Mouse (Mus musculus) embryonic facial prominence, embryonic 13.5 days (tissue): ENCODE results near the gene Gucy1b1. TPM values are rescaled to one million over a fixed set of nuclear protein-coding genes. Genes with fewer than 3 reads are reported as not detected.

ENCODE experiments used
- ATAC-seq: fragments of 200-750 bp; cut with Nextera tagmentation; 2 replicates; pipeline ENCODE4 v1.8.0; 2017; ENCODE audit warnings: low read depth; ENCODE audit not compliant: insufficient number of reproducible peaks, insufficient read depth, low FRiP score, low TSS enrichment
- H3K27ac ChIP-seq: fragments of 300-500 bp; sonication (generic); 2 replicates; pipeline ENCODE4 v1.5.1; 2015; ENCODE audit warnings: moderate library complexity, mild to moderate bottlenecking, inconsistent platforms
- H3K27me3 ChIP-seq: fragments of 300-500 bp; sonication (generic); 2 replicates; pipeline ENCODE4 v1.6.1; 2015; ENCODE audit warnings: mild to moderate bottlenecking, inconsistent platforms
- H3K36me3 ChIP-seq: fragments of 300-500 bp; sonication (generic); 2 replicates; pipeline ENCODE4 v1.6.1; 2015; ENCODE audit warnings: mild to moderate bottlenecking, inconsistent platforms
- H3K4me1 ChIP-seq: fragments of 300-500 bp; sonication (generic); 2 replicates; pipeline ENCODE4 v1.6.1; 2015; ENCODE audit warnings: inconsistent platforms
- H3K4me2 ChIP-seq: fragments of 300-500 bp; sonication (generic); 2 replicates; pipeline ENCODE4 v1.6.1; 2015; ENCODE audit warnings: moderate library complexity, mild to moderate bottlenecking, inconsistent platforms
- H3K4me3 ChIP-seq: fragments of 300-500 bp; sonication (generic); 2 replicates; pipeline ENCODE4 v1.5.1; 2015; ENCODE audit warnings: mild to moderate bottlenecking, inconsistent platforms
- H3K9ac ChIP-seq: fragments of 300-500 bp; sonication (generic); 2 replicates; pipeline ENCODE4 v1.6.1; 2015; ENCODE audit warnings: mild to moderate bottlenecking, inconsistent platforms
- H3K9me3 ChIP-seq: fragments of 300-500 bp; sonication (generic); 2 replicates; pipeline ENCODE4 v1.6.1; 2016; ENCODE audit warnings: inconsistent platforms
- WGBS: fragments of 180-500 bp; shearing (Covaris S2); methylation state at CpG from one replicate; pipeline ENCODE4 v1.1.7; 2015; ENCODE audit warnings: mixed read lengths; 5-methylcytosine and 5-hydroxymethylcytosine counted together
- polyA plus RNA-seq: library from polyadenylated mRNA; unstranded; fragments of >200 nt; fragmentation: Nextera tagmentation; extraction: Ambion mirVana; gene quantifications from 2 replicates; pipeline ENCODE4 v1.2.1, GENCODE M21; 2015

Gucy1b1 gene
- polyA plus RNA-seq, result 5.1 and 6.8 TPM in 2 replicates

DNA sequence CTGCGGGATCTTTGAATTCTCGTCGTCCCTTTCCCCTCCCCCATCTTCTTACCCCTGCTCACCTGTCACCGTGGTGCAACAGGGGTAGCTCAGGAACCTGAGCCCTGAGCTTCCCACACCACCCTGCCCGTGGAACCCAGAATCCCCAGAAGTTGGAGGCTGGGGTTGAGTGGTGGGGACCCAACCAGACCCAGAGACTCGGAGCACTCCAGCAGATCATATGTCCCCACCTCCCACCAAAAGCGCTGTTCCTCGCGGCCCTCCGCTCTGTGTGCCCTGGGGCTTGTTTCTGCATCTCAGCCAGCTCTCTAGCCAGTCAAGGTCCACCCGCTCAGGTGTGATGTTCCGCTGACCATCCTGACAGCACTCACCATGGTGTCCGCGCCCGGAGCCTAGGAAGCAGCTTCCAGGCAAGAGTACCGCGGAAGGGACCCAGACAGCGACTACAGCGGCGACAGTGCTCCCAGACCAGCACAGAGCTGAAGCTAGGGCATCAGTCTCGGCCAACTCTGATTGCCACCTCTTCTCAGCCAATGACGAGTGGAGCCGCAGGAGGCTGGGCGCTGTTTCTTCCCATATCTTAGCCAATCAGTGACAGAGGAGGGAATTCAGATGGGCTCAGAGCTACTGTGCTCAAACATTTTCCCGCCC, at the start of gene Gucy1b1:
Gucy1b1 (minus strand) TSS at position 489 of the 651 bp plus-strand sequence.
- ATAC-seq, result peak; percentile 94
- 2% methylated on average over 25 of the region's 25 CpGs for WGBS
- Histone ChIP-seq H3K9me3 (no peaks in the 10 kb centered on the region), H3K4me2 (peak within 1 kb of the TSS; percentile 98), H3K9ac (peak within 1 kb of the TSS; percentile 72), H3K4me3 (peak within 1 kb of the TSS; percentile 52), H3K4me1 (peaks cover 8% of the 10 kb centered on the region; the same call in 1 of the 2 replicates), H3K27me3 (peaks cover 17% of the 10 kb centered on the region), H3K27ac (no peak within 1 kb of the TSS), H3K36me3 (no peaks in the 10 kb centered on the region)

DNA sequence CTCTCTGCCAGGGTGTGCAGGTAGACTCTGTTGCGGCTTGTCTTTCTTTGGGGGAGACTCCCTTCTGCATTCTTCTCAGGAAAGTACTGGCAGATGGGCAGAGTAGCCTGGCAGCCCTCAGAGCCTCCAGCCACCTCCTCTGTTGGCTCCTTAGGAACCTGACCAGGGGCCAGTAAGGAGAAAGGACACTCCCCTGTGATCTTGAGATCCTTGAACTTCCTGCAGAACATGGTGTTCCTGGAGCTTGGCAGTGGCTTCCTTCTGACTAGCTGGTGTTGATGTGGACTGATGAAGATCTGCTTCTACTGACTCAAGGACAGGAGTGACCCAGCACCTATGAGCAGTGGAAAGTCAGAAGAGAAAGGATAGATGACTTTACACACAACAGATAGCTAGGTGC, 44.4 kb upstream of the Gucy1b1 start:
- WGBS, result 92% methylated on average over 1 of the region's 1 CpGs

DNA sequence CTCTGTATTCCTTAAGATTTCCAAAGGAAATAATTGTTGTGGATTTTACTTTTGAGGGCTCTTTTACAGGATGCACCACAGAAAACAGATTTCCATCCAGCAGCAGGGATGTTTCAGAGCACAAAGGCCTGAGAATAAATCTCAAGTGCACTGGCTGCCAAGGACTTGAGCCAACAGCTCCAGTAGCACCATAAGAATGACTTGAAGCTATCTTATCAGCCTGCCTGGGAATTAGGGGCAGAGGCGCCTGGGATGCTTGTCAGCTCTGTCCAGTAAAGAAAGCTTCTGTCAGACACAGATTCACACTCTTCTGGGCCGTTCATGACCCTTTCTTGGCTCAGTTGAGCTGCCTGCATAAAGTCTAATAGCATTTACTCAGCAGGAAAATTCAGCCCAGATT, 38.0 kb upstream of the Gucy1b1 start:
- 74% methylated on average over 2 of the region's 2 CpGs for WGBS
- Histone ChIP-seq H3K9ac (no peak overlapping the region), H3K4me3 (no peak overlapping the region), H3K27ac (no peak overlapping the region), H3K9me3 (no peaks in the 10 kb centered on the region), H3K36me3 (no peaks in the 10 kb centered on the region), H3K27me3 (no peaks in the 10 kb centered on the region), H3K4me2 (no peak overlapping the region), H3K4me1 (no peaks in the 10 kb centered on the region)
- ATAC-seq, result no peak

More for the DNA sequence above, 44.4 kb upstream of the Gucy1b1 start:
- no peak overlapping the region for H3K9ac ChIP-seq
- no peak overlapping the region for H3K4me3 ChIP-seq
- no peaks in the 10 kb centered on the region for H3K36me3 ChIP-seq
- no peak for ATAC-seq
- no peaks in the 10 kb centered on the region for H3K27me3 ChIP-seq
- H3K4me1 ChIP-seq, result no peaks in the 10 kb centered on the region
- H3K9me3 ChIP-seq, result no peaks in the 10 kb centered on the region
- no peak overlapping the region for H3K4me2 ChIP-seq
- H3K27ac ChIP-seq, result no peak overlapping the region

DNA sequence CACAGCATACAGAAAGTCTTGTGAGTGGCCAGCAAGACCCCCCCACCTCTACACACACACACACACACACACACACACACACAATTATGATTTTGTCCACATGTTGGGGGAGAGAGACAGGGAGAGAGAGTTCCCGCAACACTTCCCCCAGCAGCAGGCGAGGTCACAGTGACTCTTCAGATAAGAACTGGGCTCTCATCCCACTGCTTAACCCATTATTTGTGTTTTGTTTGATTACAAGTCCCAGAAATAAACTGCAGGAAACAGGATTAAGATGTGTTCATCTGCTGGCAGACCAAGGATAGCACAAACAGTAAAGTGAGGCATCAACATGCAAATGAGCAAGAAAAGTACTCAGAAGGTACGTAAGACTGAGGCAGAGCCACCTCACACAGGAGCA, 37.5 kb upstream of the Gucy1b1 start:
- Histone ChIP-seq H3K4me1 (no peaks in the 10 kb centered on the region), H3K4me3 (no peak overlapping the region), H3K27ac (no peak overlapping the region), H3K9me3 (no peaks in the 10 kb centered on the region), H3K36me3 (no peaks in the 10 kb centered on the region), H3K9ac (no peak overlapping the region), H3K27me3 (no peaks in the 10 kb centered on the region), H3K4me2 (no peak overlapping the region)
- WGBS, result 73% methylated on average over 3 of the region's 3 CpGs
- no peak for ATAC-seq

DNA sequence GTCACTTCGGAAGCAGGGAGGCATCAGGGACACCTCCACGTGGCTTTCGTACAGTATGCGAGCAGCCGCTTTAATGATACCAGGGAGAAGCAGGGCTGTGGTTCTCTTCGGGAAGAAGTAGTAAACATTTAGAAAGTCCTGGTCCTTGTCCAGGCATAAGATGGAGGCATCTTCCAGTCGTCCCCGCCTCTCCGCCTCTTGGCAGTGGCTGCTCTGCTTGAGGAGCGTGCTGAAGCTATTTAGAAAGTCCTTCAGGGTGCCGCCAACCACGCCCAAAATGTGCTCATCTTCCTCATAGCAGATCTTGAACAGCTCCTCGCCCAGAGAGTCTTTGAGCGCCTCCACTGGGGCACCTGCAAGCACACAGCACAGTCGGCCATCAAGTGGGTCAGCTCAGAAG, 34.5 kb upstream of the Gucy1b1 start:
- no peak overlapping the region for H3K4me2 ChIP-seq
- H3K9me3 ChIP-seq, result no peaks in the 10 kb centered on the region
- H3K4me1 ChIP-seq, result no peaks in the 10 kb centered on the region
- WGBS, result 88% methylated on average over 15 of the region's 15 CpGs
- no peaks in the 10 kb centered on the region for H3K36me3 ChIP-seq
- no peak overlapping the region for H3K9ac ChIP-seq
- H3K27ac ChIP-seq, result no peak overlapping the region
- H3K4me3 ChIP-seq, result no peak overlapping the region
- no peak for ATAC-seq
- H3K27me3 ChIP-seq, result no peaks in the 10 kb centered on the region

DNA sequence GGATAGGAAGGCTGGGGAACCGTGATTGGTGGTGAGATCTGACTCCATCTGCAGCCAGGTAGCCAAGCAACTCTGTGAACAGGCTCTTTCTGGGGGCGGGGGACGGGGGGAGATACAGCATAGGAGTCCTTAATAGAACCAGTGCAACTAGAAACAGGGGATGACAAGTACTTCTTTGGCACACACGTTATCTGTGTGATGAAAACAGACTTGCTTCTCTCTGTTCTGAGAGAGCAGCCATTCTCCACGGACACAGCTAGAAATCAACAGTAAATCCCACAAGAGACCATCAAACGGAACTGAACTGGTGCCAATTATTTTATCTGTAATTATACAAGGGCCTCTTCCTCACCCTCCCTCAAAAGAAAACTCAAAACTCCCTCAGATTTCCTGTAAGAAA, 29.7 kb upstream of the Gucy1b1 start:
- no peak for ATAC-seq
- Histone ChIP-seq H3K4me1 (no peaks in the 10 kb centered on the region), H3K4me2 (no peak overlapping the region), H3K4me3 (no peak overlapping the region), H3K9me3 (no peaks in the 10 kb centered on the region), H3K9ac (no peak overlapping the region), H3K36me3 (no peaks in the 10 kb centered on the region; the same call in 1 of the 2 replicates), H3K27me3 (no peaks in the 10 kb centered on the region), H3K27ac (no peak overlapping the region)
- 71% methylated on average over 6 of the region's 6 CpGs for WGBS

DNA sequence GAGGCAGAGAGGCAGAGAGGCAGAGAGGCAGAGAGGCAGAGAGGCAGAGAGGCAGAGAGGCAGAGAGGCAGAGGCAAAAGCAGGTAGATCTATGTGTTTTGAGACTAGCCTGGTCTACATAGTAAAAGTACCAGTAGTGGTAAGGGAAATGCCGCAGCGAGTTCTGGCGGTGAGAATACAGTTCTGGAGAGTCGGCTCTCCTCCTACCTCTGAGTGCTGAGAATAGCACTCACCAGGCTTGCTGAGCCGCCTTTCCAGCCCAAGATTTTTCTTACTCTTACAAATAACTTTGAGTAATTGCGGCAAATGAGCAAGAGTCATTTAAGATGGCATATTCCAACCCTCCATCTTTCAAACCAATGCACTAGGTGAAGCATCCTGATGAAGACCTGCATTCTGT, 24.6 kb upstream of the Gucy1b1 start:
- Histone ChIP-seq H3K4me3 (no peak overlapping the region), H3K36me3 (no peaks in the 10 kb centered on the region; the same call in 1 of the 2 replicates), H3K4me2 (no peak overlapping the region), H3K27me3 (no peaks in the 10 kb centered on the region), H3K27ac (no peak overlapping the region), H3K9ac (no peak overlapping the region), H3K4me1 (no peaks in the 10 kb centered on the region), H3K9me3 (no peaks in the 10 kb centered on the region)
- WGBS, result 83% methylated on average over 6 of the region's 6 CpGs
- no peak for ATAC-seq

DNA sequence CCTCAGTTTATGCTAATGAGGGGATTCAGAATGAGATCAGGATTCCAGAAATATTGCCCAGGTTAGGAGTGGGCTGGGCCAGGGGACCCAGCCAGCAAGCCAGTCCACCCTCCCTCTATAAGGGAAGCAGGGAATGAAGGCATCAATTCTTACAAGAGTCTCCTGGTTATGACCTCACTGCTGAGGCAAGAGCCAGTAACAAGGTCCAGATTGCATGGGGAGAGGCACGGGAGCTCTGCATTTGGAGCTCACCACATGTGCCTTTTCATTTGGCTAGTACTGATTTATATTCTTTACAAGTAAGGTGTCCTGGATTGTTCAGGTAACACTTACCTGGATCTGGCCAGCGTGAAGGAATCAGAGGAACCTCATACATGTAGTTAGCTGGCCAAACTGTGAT, 22.3 kb upstream of the Gucy1b1 start:
- Histone ChIP-seq H3K27me3 (no peaks in the 10 kb centered on the region), H3K9ac (no peak overlapping the region), H3K27ac (no peak overlapping the region), H3K4me1 (no peaks in the 10 kb centered on the region), H3K4me3 (no peak overlapping the region), H3K4me2 (no peak overlapping the region), H3K36me3 (no peaks in the 10 kb centered on the region; the same call in 1 of the 2 replicates), H3K9me3 (no peaks in the 10 kb centered on the region)
- WGBS, result 57% methylated on average over 2 of the region's 2 CpGs
- ATAC-seq, result no peak

DNA sequence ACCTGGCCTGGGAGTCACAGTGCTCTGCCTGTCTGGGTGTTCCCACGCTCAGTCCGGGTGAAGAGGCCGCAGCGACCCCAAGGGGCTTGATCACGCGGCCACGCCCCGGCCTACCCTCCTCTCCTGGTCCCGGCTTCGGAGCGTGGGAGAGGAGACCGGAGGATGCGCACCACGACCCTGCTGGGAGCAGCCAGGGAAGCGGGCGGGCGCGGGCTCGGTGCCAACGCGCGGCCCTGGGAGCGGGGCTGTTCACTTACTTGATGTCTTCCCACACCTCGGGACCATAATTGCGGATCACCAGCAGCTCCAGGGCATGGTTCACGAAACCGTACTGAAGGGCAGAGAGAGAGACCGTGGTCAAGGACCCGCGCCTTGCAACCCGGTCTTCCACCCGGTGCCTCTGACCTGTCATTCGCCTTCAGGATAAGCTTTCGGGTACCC, 728 bp downstream of the Gucy1b1 start:
- peaks cover 8% of the 10 kb centered on the region; the same call in 1 of the 2 replicates for H3K4me1 ChIP-seq
- no peak overlapping the region for H3K27ac ChIP-seq
- H3K9ac ChIP-seq, result peak overlapping the region; percentile 72
- no peaks in the 10 kb centered on the region for H3K9me3 ChIP-seq
- H3K4me2 ChIP-seq, result peak overlapping the region; percentile 98
- peaks cover 17% of the 10 kb centered on the region for H3K27me3 ChIP-seq
- H3K36me3 ChIP-seq, result no peaks in the 10 kb centered on the region
- ATAC-seq, result peak; percentile 17; the same call in 1 of the 2 replicates
- WGBS, result under 1% methylated on average over 34 of the region's 34 CpGs
- peak overlapping the region; percentile 52 for H3K4me3 ChIP-seq

DNA sequence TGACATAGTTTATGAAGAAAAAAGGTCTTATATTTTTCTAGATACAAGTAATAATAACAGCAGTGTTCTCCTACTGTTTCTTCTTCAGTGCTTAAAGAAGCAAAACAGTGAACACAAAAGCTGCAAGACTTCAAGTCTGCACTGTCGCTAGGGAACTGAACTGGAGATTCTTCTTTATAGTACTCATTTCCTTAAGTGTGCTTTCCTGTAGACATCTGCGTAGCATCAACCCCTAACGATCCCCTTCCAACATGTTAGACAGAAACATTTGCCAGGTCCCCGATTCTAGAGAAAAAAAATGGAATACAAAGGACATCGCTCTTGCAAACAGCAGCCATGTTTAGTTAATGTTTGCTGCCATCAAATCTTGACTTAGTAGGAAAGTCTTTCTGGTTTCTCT, 6.7 kb downstream of the Gucy1b1 start:
- Histone ChIP-seq H3K9me3 (no peaks in the 10 kb centered on the region), H3K27ac (no peak overlapping the region), H3K9ac (no peak overlapping the region), H3K4me2 (no peak overlapping the region), H3K4me3 (no peak overlapping the region), H3K4me1 (0 out of 2 replicates have a peak, but pooled peaks cover 7% of the 10 kb centered on the region), H3K36me3 (no peaks in the 10 kb centered on the region), H3K27me3 (peaks cover 3% of the 10 kb centered on the region; the same call in 1 of the 2 replicates)
- 74% methylated on average over 5 of the region's 5 CpGs for WGBS
- ATAC-seq, result no peak

DNA sequence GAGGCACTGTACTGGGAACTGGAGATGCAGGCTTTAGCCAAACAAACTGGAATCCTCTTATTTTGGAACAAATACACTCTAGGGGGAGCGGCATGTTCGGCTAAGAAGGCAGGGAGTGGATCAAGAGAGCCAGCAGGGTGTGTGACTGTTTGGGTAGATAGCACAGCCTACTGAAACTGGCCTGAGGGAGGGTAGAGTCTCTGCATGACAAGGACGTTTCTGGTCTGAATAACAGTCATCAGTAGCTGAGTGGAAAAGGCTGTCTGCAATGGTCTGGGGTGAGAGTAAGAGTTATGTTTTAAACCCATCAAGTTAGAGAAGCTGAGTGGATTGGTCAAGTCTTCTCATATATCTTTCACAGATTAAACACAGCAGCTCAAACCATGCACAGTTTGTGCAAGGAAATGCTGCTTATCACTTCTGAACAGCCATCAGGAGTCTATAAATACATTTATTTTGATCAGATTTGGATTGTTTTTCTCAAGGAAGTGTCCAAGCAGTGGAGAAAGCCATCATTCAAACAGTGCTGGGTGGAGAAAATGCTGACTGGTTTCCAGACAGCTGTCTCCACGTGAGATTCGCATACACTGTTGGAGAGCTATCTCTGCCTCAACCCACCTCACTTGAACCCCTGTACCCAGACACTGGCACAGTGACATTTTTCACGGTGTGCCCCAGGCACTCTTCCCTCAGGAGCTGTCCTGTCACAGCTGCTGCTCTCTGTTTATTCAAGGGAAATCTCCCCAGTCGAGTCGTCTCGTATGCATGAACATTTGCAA, 12.9 kb downstream of the Gucy1b1 start:
- 40% methylated on average over 9 of the region's 9 CpGs for WGBS
- no peak for ATAC-seq

DNA sequence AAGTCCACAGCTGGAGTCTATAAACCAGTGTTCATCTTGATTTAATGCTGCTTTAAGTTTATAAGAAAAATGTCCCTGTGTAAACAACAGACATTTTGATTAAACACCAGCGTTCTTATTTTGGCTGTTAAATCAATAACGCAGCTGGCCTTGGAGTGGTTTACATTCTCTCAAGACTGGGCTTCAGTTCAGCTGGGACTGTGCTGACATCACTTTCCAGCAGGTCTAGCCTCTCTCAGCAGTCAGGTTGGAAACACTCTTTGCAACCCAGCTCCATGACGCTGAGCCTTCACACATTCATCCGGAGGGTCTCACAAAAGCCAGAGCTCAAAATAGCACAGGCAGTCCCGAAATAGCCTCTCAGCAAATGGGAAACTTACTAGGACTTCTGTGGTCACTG, 17.3 kb downstream of the Gucy1b1 start:
- Histone ChIP-seq H3K4me1 (peaks cover 16% of the 10 kb centered on the region), H3K4me2 (no peak overlapping the region), H3K36me3 (no peaks in the 10 kb centered on the region), H3K27ac (no peak overlapping the region), H3K9me3 (no peaks in the 10 kb centered on the region), H3K9ac (no peak overlapping the region), H3K4me3 (no peak overlapping the region), H3K27me3 (no peaks in the 10 kb centered on the region)
- no peak for ATAC-seq
- 58% methylated on average over 5 of the region's 5 CpGs for WGBS

More for the DNA sequence above, 12.9 kb downstream of the Gucy1b1 start:
- H3K27ac ChIP-seq, result no peak overlapping the region
- H3K4me3 ChIP-seq, result no peak overlapping the region
- H3K9ac ChIP-seq, result no peak overlapping the region
- H3K9me3 ChIP-seq, result no peaks in the 10 kb centered on the region
- H3K4me2 ChIP-seq, result no peak overlapping the region
- H3K27me3 ChIP-seq, result no peaks in the 10 kb centered on the region
- H3K36me3 ChIP-seq, result no peaks in the 10 kb centered on the region
- H3K4me1 ChIP-seq, result 0 out of 2 replicates have a peak, but pooled peaks cover 15% of the 10 kb centered on the region
